In the genomic region with DNA sequence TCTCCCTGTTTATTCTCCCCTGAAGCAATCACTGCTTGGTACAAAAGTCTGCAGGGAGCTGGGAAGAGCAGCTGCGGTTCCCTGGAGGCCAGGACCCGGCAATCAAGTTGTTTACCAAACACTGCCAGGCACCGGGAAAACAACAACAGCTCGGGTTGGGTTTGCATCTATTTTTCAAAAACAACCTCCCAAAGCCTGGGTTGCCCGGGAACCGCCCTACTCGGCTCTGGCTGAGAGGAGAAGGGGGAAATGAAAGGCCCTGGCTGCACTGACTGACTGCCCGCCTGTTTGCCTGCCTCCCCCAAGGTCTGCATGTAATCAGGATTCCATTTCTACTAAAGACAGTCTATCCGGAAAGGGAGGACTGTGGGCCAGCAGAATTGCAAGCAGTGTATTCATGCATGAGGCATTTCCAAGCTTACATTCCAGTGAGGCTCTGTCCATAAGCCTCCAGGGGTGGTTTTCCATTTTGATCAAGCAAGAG, we compare ENCODE assay signal across 8 mouse cellular contexts.
DNase-seq lines count a peak whose midpoint lies in the region; ATAC-seq and TF ChIP-seq lines count a peak whose summit lies in the region.

No protein-coding gene starts in this region.

- no peaks in the 10 kb centered on the region for H3K9me3 ChIP-seq in intestine, embryonic 14.5 days (ENCODE audit: control insufficient read depth, low read length)
- H3K9me3 ChIP-seq in intestine, postnatal 0 days (ENCODE audit: control insufficient read depth), result no peaks in the 10 kb centered on the region
- H3K9me3 ChIP-seq in stomach, embryonic 16.5 days (replicated peaks; ENCODE audit: control insufficient read depth, low read length), result no peaks in the 10 kb centered on the region

- H3K4me3 ChIP-seq in intestine, embryonic 14.5 days (ENCODE audit: low read depth, low read length), result no peak overlapping the region
- no peak overlapping the region for H3K4me3 ChIP-seq in intestine, postnatal 0 days (ENCODE audit: low read depth, low read length)
- H3K4me3 ChIP-seq in macrophage (ENCODE audit: inconsistent target), result no peak overlapping the region
- no peak overlapping the region for H3K4me3 ChIP-seq in stomach, embryonic 16.5 days (replicated peaks; ENCODE audit: low read length)

- H3K4me1 ChIP-seq in intestine, embryonic 14.5 days (replicated peaks; ENCODE audit: control insufficient read depth, insufficient read depth, low read length), result peaks cover 6% of the 10 kb centered on the region; the same call in 1 of the 2 replicates
- no peaks in the 10 kb centered on the region; the same call in 1 of the 2 replicates for H3K4me1 ChIP-seq in intestine, postnatal 0 days (replicated peaks; ENCODE audit: control insufficient read depth, insufficient read depth, low read length)
- H3K4me1 ChIP-seq in stomach, embryonic 16.5 days (ENCODE audit: control insufficient read depth, insufficient read depth, low read length), result peaks cover 18% of the 10 kb centered on the region

- peaks cover 7% of the 10 kb centered on the region; the same call in 1 of the 2 replicates for H3K79me2 ChIP-seq in macrophage (ENCODE audit: inconsistent target)

- ATAC-seq in intestine, embryonic 14.5 days (replicated peaks; ENCODE audit: low FRiP score, low TSS enrichment, low read depth), result no peak
- ATAC-seq in intestine, postnatal 0 days, result no peak
- ATAC-seq in stomach, embryonic 16.5 days (ENCODE audit: insufficient read depth, low FRiP score), result peak; percentile 64; the same call in 1 of the 2 replicates

- 12% methylated on average over 9 of the region's 9 CpGs for WGBS in intestine, embryonic 14.5 days
- WGBS in intestine, postnatal 0 days, result 31% methylated on average over 9 of the region's 9 CpGs
- WGBS in macrophage (ENCODE audit: missing documents), result 28% methylated on average over 9 of the region's 9 CpGs
- WGBS in stomach, embryonic 16.5 days, result 20% methylated on average over 9 of the region's 9 CpGs

- H3K9ac ChIP-seq in intestine, embryonic 14.5 days (ENCODE audit: low read length), result no peak overlapping the region
- H3K9ac ChIP-seq in intestine, postnatal 0 days (ENCODE audit: low read depth, low read length), result no peak overlapping the region
- H3K9ac ChIP-seq in stomach, embryonic 16.5 days (ENCODE audit: low read length), result no peak overlapping the region

- peaks cover 2% of the 10 kb centered on the region; the same call in 1 of the 2 replicates for H3K36me3 ChIP-seq in intestine, embryonic 14.5 days (ENCODE audit: control insufficient read depth, insufficient read depth, low read length)
- peaks cover 8% of the 10 kb centered on the region; the same call in 1 of the 2 replicates for H3K36me3 ChIP-seq in intestine, postnatal 0 days (ENCODE audit: control insufficient read depth, insufficient read depth)
- no peaks in the 10 kb centered on the region for H3K36me3 ChIP-seq in macrophage (ENCODE audit: inconsistent target)
- H3K36me3 ChIP-seq in stomach, embryonic 16.5 days (ENCODE audit: control insufficient read depth, insufficient read depth, low read length), result 0 out of 2 replicates have a peak, but pooled peaks cover 3% of the 10 kb centered on the region

- peak overlapping the region; percentile 29; the same call in 1 of the 2 replicates for H3K27ac ChIP-seq in intestine, embryonic 14.5 days (ENCODE audit: low read depth)
- H3K27ac ChIP-seq in intestine, postnatal 0 days (ENCODE audit: low read depth, low read length), result no peak overlapping the region
- peak overlapping the region; percentile 92 for H3K27ac ChIP-seq in macrophage
- H3K27ac ChIP-seq in stomach, embryonic 16.5 days (ENCODE audit: low read length), result peak overlapping the region; percentile 49; the same call in 1 of the 2 replicates

- no peaks in the 10 kb centered on the region for H3K27me3 ChIP-seq in intestine, embryonic 14.5 days (replicated peaks; ENCODE audit: control insufficient read depth, insufficient read depth, low read length)
- no peaks in the 10 kb centered on the region for H3K27me3 ChIP-seq in intestine, postnatal 0 days (replicated peaks; ENCODE audit: control insufficient read depth, insufficient read depth, low read length)
- no peaks in the 10 kb centered on the region for H3K27me3 ChIP-seq in stomach, embryonic 16.5 days (ENCODE audit: control insufficient read depth, insufficient read depth, low read length)

- H3K4me2 ChIP-seq in intestine, embryonic 14.5 days (ENCODE audit: low read length), result no peak overlapping the region
- H3K4me2 ChIP-seq in intestine, postnatal 0 days (replicated peaks; ENCODE audit: low read depth), result no peak overlapping the region
- H3K4me2 ChIP-seq in stomach, embryonic 16.5 days (ENCODE audit: low read depth, low read length), result peak overlapping the region; percentile 17; the same call in 1 of the 2 replicates

- DNase-seq in intestine, embryonic 14.5 days (ENCODE audit: low spot score), result peak; percentile 61
- peak; percentile 52 for DNase-seq in embryo, embryonic 10 days (ENCODE audit: low spot score)
- peak; percentile 59 for DNase-seq in heart, adult 8-10 months (ENCODE audit: low spot score)
- peak; percentile 30 for DNase-seq in kidney, adult 9 months
- DNase-seq in spleen, postnatal 14 days (ENCODE audit: low spot score in 2 of 2), result no peak

- no peak for TF ChIP-seq CTCF in intestine, postnatal 0 days (IDR thresholded peaks at IDR 0.05; ENCODE audit: low read depth)

Comparison
In these comparisons a context has a peak if more than half of its experiments do, and no peak if none do; other contexts are left out.
1. DNase-seq: peak in intestine, embryonic 14.5 days (single experiment), embryo, embryonic 10 days (single experiment), heart, adult 8-10 months (single experiment) and kidney, adult 9 months (single experiment); none in spleen, postnatal 14 days (0 of 2).